Mouse (Mus musculus) ES-Bruce4 (cell line): ENCODE data around the gene Tmem108.

Experiments
- CTCF ChIP-seq: IDR thresholded peaks from one replicate; pipeline ENCODE4 v1.8.1; 2011; ENCODE audit warnings: low read depth, low read length
- EP300 ChIP-seq: IDR thresholded peaks from 2 replicates; pipeline ENCODE4 v1.6.1; 2011; ENCODE audit warnings: low read depth, low read length; ENCODE audit not compliant: insufficient read depth
- POLR2A ChIP-seq: IDR thresholded peaks from one replicate; pipeline ENCODE4 v1.8.1; 2011; ENCODE audit warnings: low read length; ENCODE audit not compliant: insufficient read depth

GRCm38 (mm10) chr9:103545271-103545670 is 216.4 kb downstream of the Tmem108 start:
- TF ChIP-seq CTCF (no peak), POLR2A (no peak), EP300 (no peak)
